In the genomic region with DNA sequence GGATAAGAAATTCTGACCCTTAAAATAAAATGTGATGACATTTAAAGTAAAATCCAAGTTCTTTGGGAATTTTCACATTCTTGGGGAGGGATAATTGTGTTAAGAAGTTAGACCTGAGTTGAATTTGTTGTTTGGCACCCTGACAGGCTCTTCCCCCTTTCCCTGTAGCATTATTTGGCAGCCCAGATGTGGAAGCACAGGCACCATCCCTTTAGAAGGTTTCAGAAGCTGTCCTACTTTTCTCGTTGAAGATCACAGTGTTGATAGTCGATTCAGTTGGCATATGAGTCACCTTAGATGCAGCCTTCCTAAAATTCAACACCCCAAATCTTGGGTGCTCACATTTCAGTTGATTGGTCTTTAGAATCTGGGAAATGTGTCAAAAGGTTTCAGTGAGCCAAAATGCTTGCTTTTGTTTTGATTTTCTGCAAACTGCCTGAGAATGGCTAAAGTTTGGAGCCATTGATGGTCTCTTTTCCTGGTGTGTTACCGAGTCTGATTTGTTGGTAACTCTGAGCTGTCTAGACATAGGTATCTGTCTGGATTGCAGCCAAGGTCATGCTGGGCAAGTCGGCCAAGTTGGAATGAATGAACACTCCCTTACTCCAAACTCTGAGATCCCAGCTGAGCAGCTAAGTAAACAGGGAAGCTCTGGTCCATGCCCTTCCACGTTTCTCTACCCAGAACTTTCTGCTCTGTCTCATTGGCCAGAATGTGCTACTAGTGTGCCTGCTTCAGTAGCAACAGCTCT, we compare ENCODE assay signal across 18 mouse cellular contexts.
DNase-seq lines count a peak whose midpoint lies in the region; ATAC-seq and TF ChIP-seq lines count a peak whose summit lies in the region.
"Had no signal": no experiment of that assay in that cellular context is flagged by ENCODE, and none has a peak within 500 bp of the region (broad histone marks: within the 10 kb centered on the region; RNA-seq: fewer than 3 reads in every experiment).

No protein-coding gene starts in this region.

- peak; percentile 31 for DNase-seq in gastrocnemius, adult 2 months
- no peak for DNase-seq in gastrocnemius, postnatal 36 days
- DNase-seq in testis, postnatal 10 days (ENCODE audit: low spot score): peak; percentile 48
- no peak for DNase-seq in testis, postnatal 14 days (ENCODE audit: low spot score)
- no peak for DNase-seq in right cerebral cortex, postnatal 10 days (ENCODE audit: low spot score in 2 of 2)
- DNase-seq in thymus, adult 18-20 months: no peak
- no peak for DNase-seq in layer of hippocampus, postnatal 10 days (ENCODE audit: low spot score in 2 of 2)
- DNase-seq: kidney, adult 11 months; layer of hippocampus, adult 9-11 months; left cerebral cortex, postnatal 4 days; lung, postnatal 36 days; thymus, postnatal 14 days had no signal

- 27% methylated on average over 5 of the region's 5 CpGs for WGBS in heart, embryonic 16.5 days

- no peak overlapping the region for H3K4me2 ChIP-seq in heart, embryonic 16.5 days (ENCODE audit: low read depth, low read length)
- H3K4me2 ChIP-seq: midbrain, embryonic 13.5 days; neural tube, embryonic 12.5 days had no signal

- H3K27me3 ChIP-seq in heart, embryonic 16.5 days (ENCODE audit: control insufficient read depth, insufficient read depth, low read length): no peaks in the 10 kb centered on the region
- H3K27me3 ChIP-seq: midbrain, embryonic 13.5 days; neural tube, embryonic 12.5 days had no signal

- no peak overlapping the region for H3K4me3 ChIP-seq in gastrocnemius, adult 2 months
- H3K4me3 ChIP-seq in heart, embryonic 16.5 days (ENCODE audit: low read length): no peak overlapping the region
- H3K4me3 ChIP-seq: erythroblast, embryonic 14.5 days; midbrain, embryonic 13.5 days; neural tube, embryonic 12.5 days had no signal

- ATAC-seq in heart, embryonic 16.5 days (replicated peaks; ENCODE audit: extremely low read depth, insufficient read depth, low FRiP score): peak; percentile 60
- ATAC-seq: activated CD4-positive, CD25-positive, alpha-beta regulatory T cell, adult 4 months; midbrain, embryonic 13.5 days had no signal

- H3K4me1 ChIP-seq in heart, embryonic 16.5 days (ENCODE audit: control insufficient read depth, insufficient read depth, low read length): peaks cover 5% of the 10 kb centered on the region; the same call in 1 of the 2 replicates
- H3K4me1 ChIP-seq: midbrain, embryonic 13.5 days; neural tube, embryonic 12.5 days had no signal

- H3K27ac ChIP-seq in gastrocnemius, adult 2 months: no peak overlapping the region
- no peak overlapping the region for H3K27ac ChIP-seq in heart, embryonic 16.5 days (ENCODE audit: low read length)
- H3K27ac ChIP-seq: liver, embryonic 14.5 days; midbrain, embryonic 13.5 days; neural tube, embryonic 12.5 days had no signal

- no peak overlapping the region for H3K9ac ChIP-seq in heart, embryonic 16.5 days (ENCODE audit: low read length)
- H3K9ac ChIP-seq: liver, embryonic 14.5 days; midbrain, embryonic 13.5 days; neural tube, embryonic 12.5 days had no signal

- no peaks in the 10 kb centered on the region for H3K9me3 ChIP-seq in heart, embryonic 16.5 days (replicated peaks; ENCODE audit: control insufficient read depth, low read length)
- H3K9me3 ChIP-seq: midbrain, embryonic 13.5 days; neural tube, embryonic 12.5 days had no signal

- intact Hi-C loops in gastrocnemius, adult 2 months (cut with DNase I): no loop called here
- intact Hi-C loops in gastrocnemius, postnatal 36 days (cut with DNase I): no loop called here

- H3K36me3 ChIP-seq in heart, embryonic 16.5 days (ENCODE audit: control insufficient read depth, insufficient read depth): no peaks in the 10 kb centered on the region
- H3K36me3 ChIP-seq: midbrain, embryonic 13.5 days; neural tube, embryonic 12.5 days had no signal

- TF ChIP-seq CTCF in gastrocnemius, adult 2 months (IDR thresholded peaks at IDR 0.05): no peak

Comparison
In these comparisons a context has a peak if more than half of its experiments do, and no peak if none do; other contexts are left out.
1. DNase-seq: peak in gastrocnemius, adult 2 months (single experiment) and testis, postnatal 10 days (single experiment); none in gastrocnemius, postnatal 36 days (0 of 2), testis, postnatal 14 days (single experiment), right cerebral cortex, postnatal 10 days (0 of 2), thymus, adult 18-20 months (0 of 2) and layer of hippocampus, postnatal 10 days (0 of 2).